Mouse (Mus musculus): Measurements from ENCODE around the gene Ppp3ca.

- no peak for TF ChIP-seq CTCF (conservative IDR thresholded peaks at IDR 0.05 in 1 of 2, IDR thresholded peaks at IDR 0.05 in 1 of 2; ENCODE audit: low read depth in 2 of 2, low read length in 2 of 2)
- TF ChIP-seq TCF12 (IDR thresholded peaks at IDR 0.05; ENCODE audit: low read depth, low read length): peak; percentile 48; the same call in 1 of the 2 replicates
- TF ChIP-seq SMC3 (IDR thresholded peaks at IDR 0.05; ENCODE audit: low read depth, low read length): peak; percentile 11; the same call in 1 of the 2 replicates
- peak; percentile 63 for TF ChIP-seq MYC (IDR thresholded peaks at IDR 0.05; ENCODE audit: low read depth, low read length)
- TF ChIP-seq NRF1 (IDR thresholded peaks at IDR 0.05; ENCODE audit: low read depth, low read length): 0 out of 2 replicates have a peak, but pooled peaks have one; percentile 25
- no peak for TF ChIP-seq POLR2AphosphoS2 (IDR thresholded peaks at IDR 0.05; ENCODE audit: low read depth, low read length)
- no peak for TF ChIP-seq TBP (conservative IDR thresholded peaks at IDR 0.05; ENCODE audit: low read depth, low read length)
Measured at GRCm38 (mm10) chr3:136756137-136756536, 86.2 kb downstream of the Ppp3ca start.

Data from CH12.LX (cell line).